Mouse (Mus musculus) gastrocnemius, adult 8-10 months (tissue): ENCODE data around the gene Slc44a3. TPM values are rescaled to one million over a fixed set of nuclear protein-coding genes. Genes with fewer than 3 reads are reported as not detected.
A peak's percentile ranks its signal among the peaks of the same experiment; 100 is the strongest.

Experiments used
- DNase-seq, 2 experiments: peaks; one replicate each; pipeline ENCODE4 v3.0.0; 2022; ENCODE audit warnings: low spot score in 2 of 2
- total RNA-seq, 4 experiments: library from RNA; stranded (reverse); gene quantifications; 2 replicates each; pipeline ENCODE4 v1.2.4; 2022

The Slc44a3 gene
- total RNA-seq, 4 experiments from 2014 or later, result 0.34 TPM; not detected in 3

GRCm38 (mm10) chr3:121504927-121505487 lies 27.2 kb downstream of the Slc44a3 start:
- no peak for DNase-seq

GRCm38 (mm10) chr3:121500734-121501133 lies 31.5 kb downstream of the Slc44a3 start:
- no peak for DNase-seq

GRCm38 (mm10) chr3:121500225-121500624 lies 32.0 kb downstream of the Slc44a3 start:
- peak; percentile 32 to 47 for DNase-seq

- DNase-seq, result no peak
Observed at GRCm38 (mm10) chr3:121493997-121494421, 38.2 kb downstream of the Slc44a3 start.

GRCm38 (mm10) chr3:121492026-121492425 lies 40.2 kb downstream of the Slc44a3 start:
- DNase-seq, result no peak

GRCm38 (mm10) chr3:121490941-121491340 lies 41.3 kb downstream of the Slc44a3 start:
- no peak for DNase-seq

- DNase-seq, result no peak
Observed at GRCm38 (mm10) chr3:121489462-121490118, 42.6 kb downstream of the Slc44a3 start.

GRCm38 (mm10) chr3:121485201-121485600 lies 47.0 kb downstream of the Slc44a3 start:
- no peak for DNase-seq

GRCm38 (mm10) chr3:121483266-121484161 lies 48.7 kb downstream of the Slc44a3 start:
- DNase-seq, result no peak

- DNase-seq, result no peak
Observed at GRCm38 (mm10) chr3:121481564-121481963, 50.6 kb downstream of the Slc44a3 start.

GRCm38 (mm10) chr3:121480961-121481436 lies 51.2 kb downstream of the Slc44a3 start:
- no peak for DNase-seq

- DNase-seq, result no peak
Observed at GRCm38 (mm10) chr3:121480030-121480960, 51.9 kb downstream of the Slc44a3 start.

GRCm38 (mm10) chr3:121474738-121475137 lies 57.5 kb downstream of the Slc44a3 start:
- DNase-seq, result no peak

- DNase-seq, result no peak
Observed at GRCm38 (mm10) chr3:121471703-121472102, 60.5 kb downstream of the Slc44a3 start.

GRCm38 (mm10) chr3:121469185-121469975 lies 62.8 kb downstream of the Slc44a3 start:
- peak in 1 of 2 experiments; percentile 15 for DNase-seq

GRCm38 (mm10) chr3:121468136-121468535 lies 64.1 kb downstream of the Slc44a3 start:
- DNase-seq, result no peak

GRCm38 (mm10) chr3:121467094-121467552 lies 65.1 kb downstream of the Slc44a3 start:
- DNase-seq, result no peak

GRCm38 (mm10) chr3:121465795-121466194 lies 66.4 kb downstream of the Slc44a3 start:
- no peak for DNase-seq

- DNase-seq, result no peak
Observed at GRCm38 (mm10) chr3:121464733-121465305, 67.4 kb downstream of the Slc44a3 start.

- no peak for DNase-seq
Observed at GRCm38 (mm10) chr3:121462782-121463181, 69.4 kb downstream of the Slc44a3 start.
